Mouse (Mus musculus) frontal cortex, adult 2 months (tissue): Measurements from ENCODE around the gene Defb5. TPM values are rescaled to one million over a fixed set of nuclear protein-coding genes. Genes with fewer than 3 reads are reported as not detected.
"Not testable (repeated sequence)": the region's sequence is repeated elsewhere in the genome, so short reads cannot be mapped to it uniquely, and the experiment has no call there.

Source experiments
- DNase-seq, 2 experiments: peaks; one replicate each; pipeline ENCODE4 v3.0.0; 2022; ENCODE audit warnings: low spot score in 1 of 2; ENCODE audit errors: extremely low spot score in 1 of 2
- polyA plus RNA-seq: library from polyadenylated mRNA; depleted of rRNA; stranded (reverse); fragments of >200 nt; gene quantifications from 2 replicates; pipeline ENCODE4 v1.2.3, GENCODE M21; 2012; rRNA removed

The Defb5 gene
- polyA plus RNA-seq, result not detected in 2 replicates

DNA sequence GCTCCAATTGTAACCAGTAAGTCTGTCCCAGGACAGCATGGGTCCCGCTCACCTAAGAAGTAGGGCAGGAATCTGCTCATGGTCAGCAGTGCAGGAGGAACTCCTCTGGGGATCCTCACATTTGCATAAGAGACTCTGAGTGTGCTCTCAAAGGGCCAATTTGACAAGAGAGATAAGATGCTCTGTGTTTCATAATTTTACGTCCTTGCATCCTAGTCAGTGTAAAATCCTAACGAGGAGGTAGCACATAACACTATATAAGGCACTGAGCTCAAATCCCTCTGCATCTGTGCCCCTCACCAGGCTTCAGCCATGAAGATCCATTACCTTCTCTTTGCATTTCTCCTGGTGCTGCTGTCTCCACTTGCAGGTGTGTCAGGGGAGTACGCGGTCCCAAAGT is at the start of gene Defb5:
Gene Defb5 (plus strand): TSS at position 301 of the 400 bp plus-strand sequence.
- DNase-seq, result no peak

DNA sequence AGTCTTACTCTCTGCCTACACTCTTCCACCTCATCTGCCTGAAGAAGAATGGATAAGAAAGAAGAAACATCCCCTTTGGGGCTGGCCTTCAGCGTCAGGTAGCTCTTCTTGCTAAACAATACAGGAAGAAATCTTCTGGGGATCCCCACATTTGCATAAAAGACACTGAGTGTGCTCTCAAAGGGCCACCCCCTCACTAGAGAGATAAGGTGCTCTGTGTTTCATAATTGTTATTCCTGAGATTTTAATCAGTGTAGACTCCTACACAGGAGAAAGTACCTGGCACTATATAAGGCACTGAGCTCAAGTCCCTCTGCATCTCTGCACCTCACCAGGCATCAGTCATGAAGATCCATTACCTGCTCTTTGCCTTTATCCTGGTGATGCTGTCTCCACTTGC is 22.2 kb upstream of the Defb5 start, which contains the start of gene Defb6:
Gene Defb6 (plus strand): TSS at position 318 of the 400 bp plus-strand sequence.
- DNase-seq, result no peak

DNA sequence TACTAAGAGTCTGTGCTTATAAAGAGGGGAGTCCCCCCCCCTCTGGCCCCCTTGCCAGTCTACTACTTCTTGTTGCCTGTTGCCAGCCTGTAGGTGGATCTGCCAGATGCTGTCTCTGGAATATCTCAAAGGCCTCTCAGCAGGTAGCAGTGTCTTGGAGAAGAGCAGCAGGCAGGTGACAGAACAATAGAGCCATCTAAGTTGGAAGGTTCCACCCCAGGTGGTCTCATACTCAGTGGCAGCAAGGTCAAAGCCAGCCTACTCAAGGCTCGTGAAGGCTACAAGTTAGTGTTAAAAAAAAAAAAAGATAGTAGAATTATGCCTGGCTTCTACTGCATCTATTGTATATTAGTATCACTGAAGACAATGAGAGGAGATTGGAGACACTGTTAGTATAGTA is 9.3 kb upstream of the Defb5 start:
- DNase-seq, result no peak

DNA sequence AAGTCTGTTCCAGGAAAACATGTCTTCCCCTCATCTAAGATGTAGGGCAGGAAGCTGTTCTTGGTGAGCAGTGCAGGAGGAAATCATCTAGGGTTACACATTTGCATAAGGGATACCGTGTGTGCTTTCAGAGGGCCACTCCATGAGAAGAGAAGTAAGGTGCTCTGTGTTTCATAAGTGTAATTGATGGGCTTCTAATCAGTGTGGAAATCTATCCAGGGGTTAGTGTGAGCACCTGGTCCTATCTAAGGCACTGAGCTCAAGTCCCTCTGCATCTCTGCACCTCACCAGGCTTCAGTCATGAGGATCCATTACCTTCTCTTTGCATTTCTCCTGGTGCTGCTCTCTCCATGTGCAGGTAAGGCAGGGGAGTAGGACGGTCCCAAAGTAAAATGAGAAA is 7.8 kb upstream of the Defb5 start, which contains the start of gene Defb46:
Gene Defb46 (plus strand): TSS at position 301 of the 400 bp plus-strand sequence.
- DNase-seq, result no peak

DNA sequence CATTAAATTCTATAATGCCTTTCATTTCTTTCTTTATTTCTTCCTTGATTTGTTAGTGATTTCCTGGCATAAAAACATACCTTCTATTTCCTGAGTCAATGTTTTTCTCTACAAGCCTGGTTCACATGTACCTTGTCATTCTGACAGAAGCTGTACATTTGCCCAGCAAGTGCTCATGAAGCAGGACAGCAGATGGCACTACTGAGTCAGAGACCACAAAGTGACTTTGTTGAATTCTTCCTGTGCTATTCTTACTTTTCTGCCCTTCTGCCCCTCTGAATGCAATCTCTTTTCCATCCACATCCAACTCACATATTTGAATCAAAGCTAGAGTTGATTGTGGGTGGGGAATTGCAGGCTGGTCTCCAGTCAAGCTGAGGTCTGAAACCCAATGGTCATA is 10.8 kb downstream of the Defb5 start:
- no peak for DNase-seq

DNA sequence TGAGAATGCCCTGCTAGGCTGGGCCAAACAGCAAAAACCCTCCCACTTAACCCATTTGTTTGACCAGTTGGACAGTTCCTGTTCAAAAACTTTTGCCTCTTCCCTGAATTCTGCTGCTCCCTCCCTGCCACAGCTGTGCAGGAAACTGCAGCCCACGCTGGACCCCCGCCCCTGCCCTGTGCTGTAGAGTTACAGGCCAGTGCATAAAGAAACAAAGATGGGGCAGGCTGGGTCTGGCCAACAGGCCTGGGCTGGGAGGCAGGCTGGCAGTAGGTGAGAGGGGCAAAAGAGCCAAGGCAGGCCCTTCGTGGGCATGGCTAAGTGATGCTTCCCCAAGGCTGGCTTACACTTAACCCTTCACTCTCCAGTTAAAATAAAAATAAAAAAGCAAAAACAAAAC is 12.3 kb downstream of the Defb5 start:
- DNase-seq, result no peak

DNA sequence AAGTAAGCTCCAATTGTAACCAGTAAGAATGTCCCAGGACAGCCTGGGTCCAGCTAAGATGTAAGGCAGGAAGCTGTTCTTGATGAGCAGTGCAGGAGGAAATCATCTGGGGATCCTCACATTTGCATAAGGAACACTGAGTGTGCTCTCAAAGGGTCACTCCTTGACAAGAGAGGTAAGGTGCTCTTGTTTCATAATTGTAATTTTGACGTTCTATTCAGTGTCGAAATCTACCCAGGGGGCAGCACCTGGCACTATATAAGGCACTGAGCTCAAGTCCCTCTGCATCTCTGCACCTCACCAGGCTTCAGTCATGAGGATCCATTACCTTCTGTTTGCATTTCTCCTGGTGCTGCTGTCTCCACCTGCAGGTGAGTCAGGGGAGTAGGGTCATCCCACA is 45.7 kb downstream of the Defb5 start, which contains the start of gene Defb3:
Gene Defb3 (plus strand): TSS at position 301 of the 400 bp plus-strand sequence.
- DNase-seq, result not testable (repeated sequence)

DNA sequence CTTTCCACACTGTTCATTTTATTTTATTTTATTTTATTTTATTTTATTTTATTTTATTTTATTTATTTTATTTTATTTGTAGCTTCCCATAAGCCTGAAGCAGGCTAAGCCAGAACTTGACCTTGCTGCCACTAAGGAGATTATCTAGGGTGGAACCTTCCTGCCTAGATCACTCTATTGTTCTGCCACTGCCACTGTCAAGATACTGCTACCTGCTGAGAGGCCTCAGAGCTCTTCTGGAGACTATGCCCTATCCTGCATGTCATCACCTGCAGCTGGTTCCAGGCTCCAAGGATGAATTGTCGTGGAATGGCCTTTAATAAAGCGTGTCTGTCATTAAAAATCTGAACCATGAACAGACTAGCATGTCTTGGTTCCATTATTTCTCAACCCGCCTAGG is 51.0 kb downstream of the Defb5 start:
- not testable (repeated sequence) for DNase-seq

Other genes with a start within 250 kb of the Defb5 start
- not detected in 2 replicates for gene Defb38, start 221.0 kb upstream of the Defb5 start, polyA plus RNA-seq
- gene Defb39, start 182.8 kb upstream of the Defb5 start, polyA plus RNA-seq, result not detected in 2 replicates
- gene Defb12, start 132.7 kb upstream of the Defb5 start, polyA plus RNA-seq, result not detected in 2 replicates
- gene Defb34, start 123.8 kb upstream of the Defb5 start, polyA plus RNA-seq, result not detected in 2 replicates
- not detected in 2 replicates for gene Gm45826, start 106.8 kb upstream of the Defb5 start, polyA plus RNA-seq
- not detected in 2 replicates for gene Defb14, start 53.2 kb upstream of the Defb5 start, polyA plus RNA-seq
- not detected in 2 replicates for gene Defb4, start 48.9 kb upstream of the Defb5 start, polyA plus RNA-seq
- gene Defb6, start 22.1 kb upstream of the Defb5 start, polyA plus RNA-seq, result not detected in 2 replicates
- gene Defb46, start 7.7 kb upstream of the Defb5 start, polyA plus RNA-seq, result not detected in 2 replicates
- not detected in 2 replicates for gene Defb3, start 45.8 kb downstream of the Defb5 start, polyA plus RNA-seq
- not detected in 2 replicates for gene Defb8, start 200.0 kb downstream of the Defb5 start, polyA plus RNA-seq
- gene Defb7, start 247.5 kb downstream of the Defb5 start, polyA plus RNA-seq, result not detected in 2 replicates